Mouse (Mus musculus) embryo, embryonic 10 days (tissue): ENCODE results near the gene Ccnt1.
"Not testable (repeated sequence)": the region's sequence is repeated elsewhere in the genome, so short reads cannot be mapped to it uniquely, and the experiment has no call there.

Experiments
- DNase-seq: peaks from one replicate; pipeline ENCODE4 v3.0.0-alpha.2; 2015; ENCODE audit warnings: low spot score

The Ccnt1 gene

DNA sequence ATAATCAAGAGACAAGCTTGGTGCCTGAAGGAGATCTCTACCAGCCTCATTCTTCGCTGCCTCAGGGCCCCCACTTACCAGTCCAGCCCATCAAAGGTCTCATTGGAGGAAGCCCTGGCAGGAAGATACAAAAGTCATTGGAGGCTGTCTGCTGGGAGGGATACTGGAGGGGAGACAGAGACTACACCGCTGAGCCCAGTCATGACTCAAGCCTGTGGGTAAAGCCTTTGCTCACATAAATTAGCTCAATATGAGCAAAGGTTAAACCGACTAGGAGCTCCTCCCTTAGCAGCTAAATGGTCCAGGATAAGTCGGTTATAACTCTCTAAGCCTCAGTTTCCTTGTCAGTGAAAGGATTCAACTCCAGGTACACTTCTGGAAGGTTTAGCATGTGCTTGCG, 24.3 kb upstream of the Ccnt1 start:
- no peak for DNase-seq

DNA sequence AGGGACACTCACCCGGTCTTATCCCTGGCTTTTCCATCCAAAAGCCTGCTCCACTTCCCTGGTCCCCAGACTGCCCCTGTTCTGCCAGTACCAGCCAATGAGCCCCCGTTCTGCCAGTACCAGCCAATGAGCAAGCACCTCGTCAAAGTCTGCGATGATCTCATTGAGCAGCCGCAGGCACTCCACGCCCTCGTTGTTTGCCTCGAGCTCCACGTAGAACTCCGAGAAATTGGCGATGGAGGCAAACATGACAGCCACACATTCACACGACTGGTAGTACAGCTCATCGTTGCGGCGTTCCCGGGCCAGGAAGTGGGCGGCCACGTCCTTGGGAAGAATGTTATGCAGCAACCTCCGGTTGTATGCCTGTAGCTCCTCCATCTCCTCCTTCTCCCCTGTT, 23.5 kb upstream of the Ccnt1 start:
- no peak for DNase-seq

DNA sequence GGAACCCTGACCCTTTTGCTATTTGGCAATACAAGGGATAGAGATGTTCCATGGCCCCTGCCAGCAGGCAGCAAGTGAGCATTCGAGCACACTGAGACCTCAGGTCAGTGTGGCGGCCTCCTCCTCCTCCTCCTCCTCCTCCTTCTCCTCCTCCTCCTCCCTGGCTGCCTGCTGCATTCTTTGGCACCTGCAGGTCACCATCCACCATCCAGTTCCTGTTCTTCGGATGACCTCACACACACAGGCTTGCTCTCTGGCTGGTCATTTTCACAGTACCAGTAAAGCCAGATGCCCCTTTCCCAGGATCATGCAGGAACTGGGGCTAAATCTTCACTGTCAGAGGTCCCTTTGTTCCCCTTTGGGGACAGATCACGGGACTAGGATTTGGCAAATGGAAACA, 20.7 kb upstream of the Ccnt1 start:
- DNase-seq, result no peak

DNA sequence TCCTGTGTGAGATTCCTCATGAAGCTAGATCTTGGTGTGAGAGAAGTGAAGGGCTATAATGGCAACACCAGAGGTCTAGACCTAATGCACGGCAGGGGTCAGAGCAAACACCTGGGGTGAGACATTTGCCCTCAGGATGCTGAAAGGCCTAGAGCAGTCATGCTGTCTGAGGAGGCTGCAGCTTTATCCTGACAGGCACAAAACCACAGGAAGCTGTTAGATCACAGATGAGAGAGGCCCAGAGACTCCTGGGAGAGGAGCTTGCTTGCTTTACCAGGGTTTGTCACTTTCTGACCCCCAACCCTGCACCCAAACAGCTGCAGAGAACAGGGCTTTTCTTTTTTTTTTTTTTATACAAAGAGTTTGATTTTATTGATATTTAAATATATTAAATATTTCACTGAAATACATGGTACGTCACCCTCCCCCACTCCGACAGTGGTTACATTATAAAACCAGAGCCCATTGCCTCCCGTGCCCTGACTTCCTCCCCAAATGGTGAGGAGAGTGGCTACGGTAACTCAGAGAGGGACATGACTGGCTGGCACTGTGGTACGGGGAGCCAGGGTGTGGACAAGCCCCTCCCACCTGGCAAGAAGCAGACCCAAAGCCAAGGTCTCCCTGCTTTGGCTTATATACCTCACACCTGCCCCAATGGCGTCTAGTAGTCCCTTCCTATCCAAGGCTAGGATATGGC, 19.1 kb upstream of the Ccnt1 start:
- DNase-seq, result no peak

DNA sequence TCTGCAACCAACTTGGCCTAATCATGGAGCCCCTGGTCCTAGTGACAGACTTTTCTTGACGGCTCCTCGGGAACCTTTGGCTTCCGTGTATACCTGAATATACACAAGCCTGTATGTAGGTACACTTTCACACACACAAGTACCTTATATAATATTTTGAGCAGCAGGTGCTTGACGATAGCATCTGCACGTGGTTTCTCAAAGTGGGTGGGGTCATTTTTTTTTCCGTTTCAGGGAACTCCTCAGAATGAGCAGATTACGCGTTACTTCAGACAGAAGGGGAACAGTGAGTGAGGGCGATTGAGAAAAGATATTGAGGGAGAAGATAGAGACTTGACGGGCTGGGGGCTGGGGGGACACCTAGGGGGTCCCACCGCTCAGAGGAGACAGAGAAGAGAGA, 17.0 kb upstream of the Ccnt1 start:
- no peak for DNase-seq

DNA sequence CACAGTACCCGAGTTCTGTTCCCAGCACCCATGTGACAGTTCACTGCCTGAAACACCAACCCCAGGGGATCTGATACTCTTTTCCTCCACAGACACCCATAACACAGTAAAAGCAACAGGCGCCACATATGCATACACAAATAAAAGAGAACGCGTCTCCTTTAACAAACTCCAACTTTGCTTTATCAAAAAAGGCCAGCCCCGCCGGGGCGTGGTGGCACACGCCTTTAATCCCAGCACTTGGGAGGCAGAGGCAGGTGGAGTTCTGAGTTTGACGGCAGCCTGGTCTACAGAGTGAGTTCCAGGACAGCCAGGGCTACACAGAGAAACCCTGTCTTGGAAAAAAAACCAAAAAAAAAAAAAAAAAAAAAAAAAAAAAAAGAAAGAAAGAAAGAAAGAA, 15.4 kb upstream of the Ccnt1 start:
- not testable (repeated sequence) for DNase-seq

DNA sequence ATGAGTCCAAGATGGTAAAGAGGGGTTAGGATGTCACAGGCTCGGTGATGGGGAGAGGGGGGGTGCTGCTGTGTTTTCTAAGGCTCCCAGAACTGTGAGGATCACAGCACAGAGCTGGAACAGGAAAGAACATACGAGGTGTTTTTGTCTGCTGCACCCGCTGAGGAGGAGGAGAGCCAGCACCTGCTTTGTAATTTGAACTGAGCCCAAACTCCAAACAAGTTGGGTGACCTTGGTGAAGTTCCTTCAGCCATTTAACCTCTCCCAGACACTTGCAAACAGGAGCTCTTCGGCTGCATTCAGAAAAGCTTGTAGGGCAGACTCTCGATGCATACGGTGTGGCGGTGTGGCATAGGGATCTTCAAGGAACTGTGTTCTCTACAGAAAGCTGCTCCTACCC, 14.7 kb upstream of the Ccnt1 start:
- no peak for DNase-seq

DNA sequence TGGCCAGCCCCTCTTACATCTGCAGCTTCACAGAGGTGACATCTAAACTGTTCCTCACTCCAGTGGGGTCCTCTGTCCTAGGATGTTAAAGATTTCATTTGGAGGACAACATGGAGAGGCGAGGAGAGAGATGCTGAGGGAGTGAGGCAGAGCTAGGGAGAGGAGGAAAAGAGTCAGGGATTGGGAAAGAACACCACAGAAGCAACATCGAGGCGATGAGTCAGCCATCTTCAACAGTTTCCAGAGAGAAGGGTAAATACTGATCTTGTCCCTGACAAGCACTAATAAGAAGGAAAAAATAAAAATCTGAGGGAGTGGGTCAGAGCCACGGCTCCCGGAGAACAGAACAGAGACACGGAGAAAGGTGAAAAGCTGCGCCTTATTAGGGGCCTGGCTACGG, 12.3 kb upstream of the Ccnt1 start:
- DNase-seq, result no peak

DNA sequence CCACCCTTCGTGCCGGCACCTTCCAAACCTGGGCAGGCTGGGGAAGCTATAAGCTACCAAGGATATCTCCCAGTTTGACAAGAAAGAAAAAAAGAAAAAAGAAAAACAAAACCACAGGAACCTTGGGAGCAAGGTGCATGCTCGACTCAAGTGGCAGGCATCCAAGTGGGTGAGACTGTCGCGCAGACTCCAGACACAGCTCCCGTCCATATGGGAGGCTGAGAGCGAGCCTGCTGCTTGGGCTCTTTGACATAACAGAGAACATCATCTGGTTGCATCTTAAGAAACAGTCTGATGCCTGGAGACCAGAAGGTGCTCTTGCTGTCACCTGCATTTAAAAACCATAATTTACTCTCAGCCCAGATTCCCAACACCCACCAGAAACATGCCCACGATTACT, 11.7 kb upstream of the Ccnt1 start:
- DNase-seq, result no peak

DNA sequence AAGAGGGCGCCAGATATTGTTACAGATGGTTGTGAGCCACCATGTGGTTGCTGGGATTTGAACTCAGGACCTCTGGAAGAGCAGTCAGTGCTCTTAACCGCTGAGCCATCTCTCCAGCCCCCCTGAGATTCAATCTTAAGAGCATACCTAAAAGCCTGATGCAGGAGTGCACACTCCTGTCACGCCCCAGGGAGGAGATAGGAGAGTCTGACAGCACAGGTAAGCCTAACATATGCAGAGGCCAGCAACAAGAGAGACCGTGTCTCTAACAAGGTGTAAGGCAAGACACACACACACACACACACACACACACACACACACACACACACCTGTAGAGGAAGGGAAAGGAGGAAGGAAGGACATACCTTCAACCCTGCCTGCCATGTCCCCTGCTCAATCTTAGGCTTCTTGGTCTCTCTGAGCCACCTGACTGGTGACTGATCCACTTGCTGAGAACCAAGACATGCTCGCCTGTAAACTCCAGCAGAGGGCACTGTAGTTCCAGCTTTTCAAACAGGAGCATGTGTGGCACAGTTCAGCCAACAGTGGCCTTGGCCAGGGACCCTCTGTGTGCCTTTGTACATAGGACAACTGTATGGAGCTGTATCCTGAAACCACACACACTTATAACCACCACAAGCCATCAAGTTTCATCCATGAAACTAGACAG, 9.2 kb upstream of the Ccnt1 start:
- peak; percentile 93 for DNase-seq

DNA sequence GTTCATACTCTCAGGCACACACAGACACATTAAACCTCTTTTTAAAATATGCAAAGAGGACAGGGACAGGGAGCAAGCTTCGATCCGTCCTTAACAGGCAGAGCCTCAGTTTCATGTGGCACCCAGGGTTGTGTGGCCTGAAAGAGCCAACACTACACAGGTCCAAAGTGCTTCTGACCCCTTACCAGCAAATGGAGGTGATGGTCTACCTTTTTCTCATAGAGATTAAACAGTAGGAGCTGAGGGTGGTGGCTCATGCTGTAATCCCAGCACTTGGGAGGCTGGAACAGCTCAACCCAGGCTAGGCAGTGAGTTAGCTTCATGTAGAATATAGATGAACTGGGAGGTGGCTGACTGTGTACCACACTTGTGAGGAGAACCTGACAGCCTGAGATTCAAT, 8.6 kb upstream of the Ccnt1 start:
- DNase-seq, result no peak

DNA sequence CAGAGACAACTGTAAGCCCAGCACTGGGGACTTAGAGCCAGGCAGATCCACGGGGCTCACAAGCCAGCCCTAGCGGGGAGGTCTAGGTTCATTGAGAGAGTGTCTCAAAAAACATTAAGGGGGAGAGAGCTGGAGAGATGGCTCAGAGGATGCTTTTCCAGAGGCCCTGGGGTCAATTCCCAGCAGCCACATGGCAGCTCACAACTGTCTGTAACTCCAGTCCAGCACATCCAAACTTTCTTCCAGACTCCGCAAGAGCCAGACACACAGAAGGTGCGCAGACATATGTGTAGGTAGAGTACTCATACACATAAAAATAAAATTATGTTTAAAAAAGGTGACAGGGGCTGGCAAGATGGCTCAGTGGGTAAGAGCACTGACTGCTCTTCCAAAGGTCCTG, 2.6 kb upstream of the Ccnt1 start:
- no peak for DNase-seq

DNA sequence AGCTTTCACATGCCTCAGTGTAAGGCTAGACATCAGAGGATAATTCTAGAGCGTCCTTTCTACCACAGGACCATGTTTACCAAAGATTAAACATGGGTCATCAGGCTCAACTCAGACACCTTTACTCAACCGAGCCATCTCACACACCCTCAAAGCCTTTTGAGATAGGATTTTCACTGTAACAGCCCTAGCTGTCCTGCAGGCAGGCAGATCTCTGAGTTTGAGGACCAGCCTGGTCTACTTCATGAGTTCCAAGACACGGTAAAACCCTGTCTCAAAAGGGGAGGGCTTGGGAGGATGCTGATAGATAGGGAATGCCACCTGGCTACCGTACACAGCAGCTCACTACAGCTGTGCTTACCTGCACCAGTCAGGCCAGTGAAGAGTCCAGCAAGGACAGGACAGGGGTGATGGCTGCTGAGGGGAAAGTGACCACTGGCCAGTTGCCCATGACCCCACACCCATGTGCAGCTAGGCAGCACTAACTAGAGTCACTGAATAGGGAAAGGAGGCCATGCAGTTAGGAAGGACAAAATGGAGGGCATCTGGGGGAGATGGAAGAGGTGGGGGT, 843 bp downstream of the Ccnt1 start:
- no peak for DNase-seq

DNA sequence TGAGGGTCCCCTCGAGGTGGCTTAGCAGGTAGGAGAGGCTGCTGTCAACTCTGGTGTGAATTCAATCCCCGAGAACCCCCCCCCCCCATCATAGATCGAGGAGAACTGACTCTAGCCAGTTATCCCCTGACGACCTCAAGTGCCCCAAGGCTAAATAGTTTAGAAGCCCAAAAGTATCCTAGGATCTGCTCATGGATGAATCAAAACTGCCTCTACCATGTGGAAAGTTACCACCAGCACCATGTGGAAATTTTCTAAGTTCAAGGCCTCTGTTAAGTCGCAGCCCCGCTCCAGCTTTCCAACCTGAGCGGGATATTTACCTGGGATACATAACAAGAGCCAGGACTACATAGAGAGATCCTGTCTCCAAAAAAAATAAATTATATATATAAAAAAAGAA, 1.5 kb downstream of the Ccnt1 start:
- DNase-seq, result no peak

DNA sequence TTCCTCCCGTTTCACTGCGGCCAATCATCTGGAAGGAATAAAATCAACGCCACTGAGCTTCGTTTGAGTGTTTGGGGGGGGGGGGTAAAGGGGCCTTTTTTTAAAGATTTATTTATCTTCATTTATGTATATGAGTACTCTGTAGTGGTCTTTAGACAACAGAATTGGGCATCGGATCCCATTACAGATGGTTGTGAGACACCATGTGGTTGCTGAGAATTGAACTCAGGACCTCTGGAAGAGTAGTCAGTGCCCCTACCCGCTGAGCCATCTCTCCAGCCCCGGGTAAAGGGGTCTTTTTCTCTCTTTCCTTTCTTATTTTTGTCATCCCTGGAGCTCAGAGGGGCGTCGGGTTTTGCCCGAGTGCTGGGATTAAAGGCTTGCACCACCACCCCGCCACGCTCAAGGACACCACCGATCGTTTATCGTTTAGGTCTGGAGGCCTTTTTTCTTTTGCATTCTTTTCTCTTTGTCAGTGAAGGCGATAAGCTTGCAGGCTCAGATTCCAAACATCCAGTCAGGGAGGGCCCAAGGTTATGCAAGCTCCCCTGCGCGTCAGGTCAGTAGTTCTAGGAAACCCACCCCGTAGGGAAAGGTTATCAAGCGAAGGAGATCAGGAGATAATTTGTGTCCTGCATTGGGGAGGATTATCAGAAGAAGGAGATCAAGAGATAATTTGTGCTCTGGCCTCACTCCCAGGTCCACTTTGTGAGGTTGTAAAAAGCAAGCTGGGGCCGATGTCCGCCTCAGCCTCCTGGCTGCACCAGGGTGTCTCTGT, 2.3 kb downstream of the Ccnt1 start:
- peak; percentile 13 for DNase-seq

DNA sequence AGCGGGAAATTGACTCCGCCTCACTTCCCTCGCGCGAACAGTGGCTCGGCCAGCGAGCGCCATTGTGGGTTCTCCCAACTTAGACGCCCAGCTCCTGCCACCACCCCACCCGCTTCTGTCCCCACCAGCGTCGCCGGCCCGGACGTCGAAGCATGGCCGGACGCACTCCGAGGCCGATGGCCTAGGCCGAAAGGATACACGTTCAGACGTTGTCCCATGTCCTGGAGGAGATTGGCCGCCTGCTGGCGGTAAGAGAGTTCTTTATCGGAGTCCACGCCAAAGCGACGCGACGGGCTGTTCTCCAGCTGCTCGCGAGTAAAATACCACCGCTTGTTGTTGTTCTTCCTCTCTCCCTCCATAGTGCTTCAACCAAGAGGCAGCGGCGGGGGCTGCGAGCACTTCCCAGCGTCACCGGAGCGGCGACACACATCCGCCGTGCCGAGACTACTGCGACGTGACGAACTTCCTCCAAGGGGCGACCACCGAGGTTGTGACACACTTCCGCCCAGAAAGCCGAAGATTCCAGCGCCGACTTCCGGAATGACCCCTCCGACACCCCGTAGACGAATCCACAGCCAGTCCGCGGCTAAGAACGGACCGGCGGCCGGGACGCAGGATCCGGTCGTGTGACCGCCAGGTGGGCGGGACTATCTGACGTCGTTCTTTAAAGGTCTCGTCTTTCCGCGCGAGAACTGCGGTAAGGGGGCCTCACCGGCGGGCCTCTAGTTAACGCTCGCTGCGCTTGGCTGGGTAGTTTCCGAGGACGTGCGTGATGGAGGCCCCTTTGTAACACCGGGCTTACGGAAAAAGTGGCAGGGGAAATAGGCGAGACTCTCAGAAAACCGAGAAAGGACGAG, 3.2 kb downstream of the Ccnt1 start:
- peak; percentile 99 for DNase-seq

DNA sequence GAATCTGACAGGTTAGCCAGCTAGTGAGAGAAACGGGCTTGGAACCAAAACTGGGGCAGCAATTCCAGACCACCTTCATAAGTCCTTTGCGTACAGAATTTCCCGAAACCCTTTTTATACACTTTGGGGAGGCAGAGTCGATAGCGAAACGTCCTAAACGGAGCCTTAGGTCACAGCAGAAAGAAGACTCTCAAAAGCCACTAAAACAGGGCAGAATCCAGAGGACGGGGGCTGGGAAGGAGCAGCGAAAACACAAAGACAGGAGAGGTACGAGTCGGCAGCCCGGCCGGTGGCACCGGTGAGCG, 3.8 kb downstream of the Ccnt1 start:
- DNase-seq, result no peak

DNA sequence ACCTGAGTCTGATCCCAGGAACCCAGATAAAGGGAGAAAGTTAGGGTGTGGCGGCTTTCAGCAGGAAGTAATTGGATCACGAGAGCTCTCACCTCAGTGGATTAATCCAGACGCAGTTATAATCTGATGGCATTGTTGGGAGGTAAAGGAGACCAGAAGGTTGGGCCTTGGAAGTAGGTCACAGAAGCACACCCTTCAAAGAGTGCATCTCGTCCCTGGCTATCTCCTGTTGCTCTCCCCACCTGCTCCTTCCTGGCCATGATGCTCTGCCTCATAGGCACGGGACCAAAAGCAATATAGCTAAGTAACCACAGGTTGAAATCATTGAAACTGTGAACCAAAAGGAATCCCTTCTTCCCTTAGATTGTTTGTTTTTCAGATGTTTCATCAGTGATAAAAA, 13.5 kb downstream of the Ccnt1 start:
- no peak for DNase-seq

DNA sequence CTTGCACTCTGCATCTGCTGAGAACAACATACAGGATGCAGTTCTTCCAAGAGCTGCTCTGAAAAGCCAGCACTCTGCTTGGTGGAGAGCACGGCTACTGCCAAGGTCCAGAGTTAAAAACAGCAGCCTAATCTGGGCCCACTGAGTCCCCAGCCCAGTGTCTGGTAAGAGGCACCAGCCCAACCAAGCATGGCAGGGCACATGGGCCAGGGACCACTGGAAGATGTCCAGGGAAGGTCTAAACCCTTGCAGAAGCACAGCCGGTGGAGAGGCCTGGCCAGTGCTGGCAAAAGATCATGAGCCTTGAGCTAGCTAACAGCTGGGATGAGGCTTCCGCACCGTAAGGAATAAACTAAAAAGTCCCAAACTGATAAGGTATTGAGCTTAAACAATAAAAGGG, 14.8 kb downstream of the Ccnt1 start:
- DNase-seq, result no peak

DNA sequence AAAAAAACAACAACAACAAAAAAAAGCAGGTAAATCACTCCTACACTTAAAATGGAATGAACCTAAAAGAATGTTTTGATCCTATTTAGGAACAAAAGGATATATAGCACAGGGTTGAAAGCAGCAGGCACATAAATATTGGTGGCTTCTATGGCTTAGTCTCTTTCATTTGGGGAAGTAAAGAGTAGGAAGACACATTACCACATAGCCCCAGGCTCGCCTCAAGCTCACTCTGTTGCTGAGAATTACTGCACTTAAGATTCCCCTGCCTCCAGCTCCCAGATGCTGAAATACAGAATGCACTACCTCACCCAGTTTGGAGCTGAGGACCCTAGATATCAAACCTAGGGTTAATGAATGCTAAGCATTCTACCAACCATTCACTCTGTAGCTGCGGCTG, 18.0 kb downstream of the Ccnt1 start:
- DNase-seq, result no peak

DNA sequence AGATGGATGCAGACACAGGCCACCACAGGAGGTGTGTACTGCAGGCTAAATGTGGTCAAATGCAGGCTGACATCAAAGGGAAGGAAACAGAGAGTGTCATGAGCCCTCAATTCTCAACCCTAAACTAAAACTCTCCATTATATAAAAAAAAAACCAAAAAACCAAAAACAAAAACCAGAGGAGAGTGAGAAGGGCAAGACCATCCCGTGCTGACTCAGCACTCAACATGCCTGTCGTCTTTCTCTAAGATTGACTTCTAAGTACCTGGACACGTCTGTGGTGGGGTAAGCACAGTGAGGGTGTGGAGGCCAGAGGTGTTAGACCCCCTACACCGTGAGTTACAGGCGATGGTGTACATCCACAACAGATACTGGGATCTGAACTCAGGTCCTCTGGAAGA, 23.9 kb downstream of the Ccnt1 start:
- no peak for DNase-seq

DNA sequence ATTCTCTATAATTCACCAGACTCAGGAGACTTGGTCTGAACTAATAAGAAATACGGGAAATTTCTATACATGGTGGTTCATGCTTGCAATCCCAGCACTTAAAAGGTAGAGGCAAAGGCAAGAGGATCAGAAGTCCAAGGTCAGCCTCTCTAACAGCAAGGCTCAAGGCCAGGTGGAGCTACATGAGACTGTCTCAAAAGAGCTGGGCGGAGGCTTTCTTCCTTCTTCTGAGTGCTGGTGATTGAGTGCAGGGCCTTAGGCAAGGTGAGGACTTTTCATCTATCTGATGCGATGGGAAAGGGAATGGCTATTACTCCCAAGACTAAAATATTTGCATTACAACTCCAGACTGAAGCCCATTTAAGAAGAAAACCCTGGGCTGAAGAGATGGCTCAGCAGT, 25.6 kb downstream of the Ccnt1 start:
- no peak for DNase-seq
